Mouse (Mus musculus): ENCODE data around the gene Ctrb1. TPM values are rescaled to one million over a fixed set of nuclear protein-coding genes. Genes with fewer than 3 reads are reported as not detected.
"Not testable (repeated sequence)": the region's sequence is repeated elsewhere in the genome, so short reads cannot be mapped to it uniquely, and the experiment has no call there.

Gene Ctrb1
- polyA plus RNA-seq, 1 experiment = 0.24 TPM

GRCm38 (mm10) chr8:111686881-111687280, 3.9 kb downstream of the Ctrb1 start:
- no peak for DNase-seq (ENCODE audit: extremely low spot score in 1 of 2, low spot score in 1 of 2)

DNA sequence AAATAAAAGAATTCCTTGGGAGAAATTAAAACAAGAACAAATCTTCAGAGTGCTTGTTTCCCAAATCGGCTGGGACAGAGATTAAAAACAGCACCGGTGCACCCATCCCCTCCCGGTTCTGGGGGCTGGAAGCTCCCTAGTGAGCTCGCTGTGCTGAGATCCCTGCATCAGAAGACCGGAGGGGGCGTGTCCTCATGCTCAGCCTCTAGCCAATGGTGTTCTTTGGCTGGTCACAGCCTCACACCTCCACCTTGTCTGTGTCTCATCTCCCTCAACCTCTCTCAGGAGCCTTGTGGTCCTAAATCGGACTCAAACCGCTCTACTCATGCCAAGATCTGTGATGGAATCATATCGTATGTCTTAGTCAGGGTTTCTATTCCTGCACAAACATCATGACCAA, 8.3 kb downstream of the Ctrb1 start:
- no peak for DNase-seq (ENCODE audit: extremely low spot score in 1 of 2, low spot score in 1 of 2)

DNA sequence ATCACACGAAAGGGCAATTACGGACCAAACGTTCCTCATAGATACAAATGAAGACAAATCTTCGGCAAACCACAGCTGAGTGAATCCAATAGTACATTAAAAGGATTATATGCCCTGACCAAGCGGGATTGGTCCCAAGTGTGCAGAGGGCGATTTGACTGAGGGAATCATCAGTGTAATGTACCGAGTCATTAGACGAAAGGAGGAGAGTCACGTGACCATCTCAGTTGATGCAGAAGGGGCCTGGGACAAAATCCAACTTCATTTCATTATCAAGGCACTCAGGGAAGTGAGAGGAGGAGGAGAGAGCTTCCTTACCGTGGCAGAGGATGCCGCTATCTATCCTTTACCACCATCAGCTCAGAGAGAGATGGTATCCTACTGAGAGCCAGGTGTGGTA, 9.7 kb downstream of the Ctrb1 start:
- no peak for DNase-seq (ENCODE audit: extremely low spot score in 1 of 2, low spot score in 1 of 2)

DNA sequence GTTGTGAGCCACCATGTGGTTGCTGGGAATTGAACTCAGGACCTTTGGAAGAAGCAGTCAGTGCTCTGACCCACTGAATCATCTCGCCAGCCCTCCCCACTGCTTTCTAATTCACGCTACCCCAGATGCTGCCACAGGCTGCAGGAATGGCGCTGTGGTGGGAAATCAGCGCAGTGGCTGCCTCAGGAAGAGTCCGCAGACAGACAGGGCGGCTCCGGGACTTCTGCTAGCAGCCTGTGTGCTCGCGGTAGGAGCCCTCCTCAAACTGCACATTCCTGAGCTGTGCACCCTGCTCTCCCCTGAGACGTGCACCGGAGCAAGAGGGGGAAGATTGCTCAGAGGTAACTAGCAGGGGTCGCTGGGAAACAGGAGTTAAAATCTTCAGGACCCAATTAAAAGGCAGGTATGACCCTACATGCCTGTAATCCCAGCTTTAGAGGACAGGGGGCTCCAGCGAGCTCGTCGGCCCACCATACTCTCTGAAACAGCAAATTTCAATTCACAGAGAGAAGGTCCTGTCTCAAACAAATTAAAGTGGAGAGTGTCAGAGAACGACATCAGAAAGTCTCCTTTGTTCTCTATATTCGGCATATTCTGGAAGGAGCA, 10.3 kb downstream of the Ctrb1 start:
- no peak for DNase-seq (ENCODE audit: extremely low spot score in 1 of 2, low spot score in 1 of 2)

DNA sequence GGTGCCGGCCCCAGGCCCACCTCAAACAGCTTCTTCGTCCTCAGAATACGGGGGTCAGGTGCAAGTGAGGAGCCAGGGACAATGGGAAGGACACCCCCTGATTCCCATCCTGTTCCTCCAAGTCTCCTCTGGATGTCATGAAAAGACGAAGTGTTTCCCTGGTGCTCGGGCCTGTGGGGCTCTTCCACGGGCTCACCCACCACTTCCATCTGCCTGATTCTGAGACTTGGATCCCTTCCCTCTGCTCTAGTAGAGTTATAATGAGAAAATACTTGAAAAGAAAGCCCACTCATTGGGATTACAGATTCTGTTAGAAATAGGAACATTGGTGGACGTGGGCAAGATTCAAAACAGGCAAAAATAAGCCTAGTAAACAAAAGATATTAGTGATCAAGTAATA, 12.0 kb downstream of the Ctrb1 start:
- peak; percentile 67 to 69 for DNase-seq (ENCODE audit: extremely low spot score in 1 of 2, low spot score in 1 of 2)

- DNase-seq (ENCODE audit: extremely low spot score in 1 of 2, low spot score in 1 of 2) = peak; percentile 21 to 86
Observed at GRCm38 (mm10) chr8:111678111-111678510, 12.7 kb downstream of the Ctrb1 start.

GRCm38 (mm10) chr8:111676237-111676636, 14.6 kb downstream of the Ctrb1 start:
- no peak for DNase-seq (ENCODE audit: extremely low spot score in 1 of 2, low spot score in 1 of 2)

DNA sequence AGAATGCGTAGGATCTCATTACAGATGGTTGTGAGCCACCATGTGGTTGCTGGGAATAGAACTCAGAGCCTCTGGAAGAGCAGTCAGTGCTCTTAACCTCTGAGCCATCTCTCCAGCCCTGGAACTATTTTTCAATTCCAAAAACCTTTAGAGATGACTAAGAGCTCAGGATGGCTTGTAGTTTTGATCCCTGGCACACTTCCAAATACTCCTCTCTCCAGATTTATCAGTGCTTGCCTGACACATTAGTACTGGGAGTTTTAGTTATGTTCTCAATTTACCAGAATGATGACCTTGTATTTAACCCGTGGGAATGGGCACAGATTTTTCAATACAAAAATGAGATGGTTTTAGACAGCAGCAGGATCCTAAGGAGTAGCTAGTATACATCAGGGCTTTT, 24.1 kb downstream of the Ctrb1 start:
- DNase-seq (ENCODE audit: extremely low spot score in 1 of 2, low spot score in 1 of 2) = no peak

- DNase-seq (ENCODE audit: extremely low spot score in 1 of 2, low spot score in 1 of 2) = peak; percentile 64 to 88
Observed at GRCm38 (mm10) chr8:111662473-111662872, 28.3 kb downstream of the Ctrb1 start.

GRCm38 (mm10) chr8:111658819-111659423, 31.9 kb downstream of the Ctrb1 start:
- peak in 1 of 2 experiments; percentile 14 for DNase-seq (ENCODE audit: extremely low spot score in 1 of 2, low spot score in 1 of 2)

GRCm38 (mm10) chr8:111657312-111657854, 33.4 kb downstream of the Ctrb1 start:
- DNase-seq (ENCODE audit: extremely low spot score in 1 of 2, low spot score in 1 of 2) = no peak

GRCm38 (mm10) chr8:111653524-111653923, 37.3 kb downstream of the Ctrb1 start:
- DNase-seq (ENCODE audit: extremely low spot score in 1 of 2, low spot score in 1 of 2) = no peak

DNA sequence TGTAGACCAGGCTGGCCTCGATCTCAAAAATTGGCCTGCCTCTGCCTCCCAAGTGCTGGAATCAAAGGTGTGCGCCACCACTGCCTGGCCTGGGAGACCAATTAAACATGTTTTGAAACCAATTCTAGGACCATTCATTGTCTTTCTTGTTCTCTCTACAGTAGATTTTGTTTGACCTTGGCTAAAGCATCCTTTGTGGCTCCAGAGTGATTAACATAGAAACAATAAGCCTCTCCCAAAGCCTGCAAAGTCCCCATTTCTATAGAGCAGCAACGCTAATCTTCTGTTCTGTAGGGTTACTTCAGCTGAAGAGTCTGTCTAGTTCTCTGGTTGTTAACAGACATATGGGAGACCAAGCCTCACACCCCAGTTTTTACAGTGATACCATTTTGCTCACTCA, 40.2 kb downstream of the Ctrb1 start:
- no peak for DNase-seq (ENCODE audit: extremely low spot score in 1 of 2, low spot score in 1 of 2)

DNA sequence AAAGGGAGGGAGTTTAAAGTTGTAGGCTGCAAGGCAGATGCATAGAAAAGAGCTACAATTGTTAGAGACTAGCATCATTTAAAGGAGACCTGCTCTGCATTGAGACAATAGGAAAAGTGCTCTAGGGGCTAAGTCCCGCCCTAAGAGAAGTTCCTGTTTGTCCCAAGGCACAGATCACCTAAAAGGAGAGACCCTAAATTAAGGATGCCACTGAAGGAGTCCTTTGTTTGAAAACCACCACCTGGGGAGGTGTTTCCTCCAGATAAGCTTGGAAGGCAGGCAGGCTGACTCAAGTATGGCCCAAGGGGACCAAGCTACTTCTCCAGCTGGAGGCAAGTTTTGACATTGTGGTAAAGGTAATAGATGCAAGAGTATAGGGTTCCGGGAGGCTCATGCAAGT, 42.0 kb downstream of the Ctrb1 start:
- DNase-seq (ENCODE audit: extremely low spot score in 1 of 2, low spot score in 1 of 2) = no peak

DNA sequence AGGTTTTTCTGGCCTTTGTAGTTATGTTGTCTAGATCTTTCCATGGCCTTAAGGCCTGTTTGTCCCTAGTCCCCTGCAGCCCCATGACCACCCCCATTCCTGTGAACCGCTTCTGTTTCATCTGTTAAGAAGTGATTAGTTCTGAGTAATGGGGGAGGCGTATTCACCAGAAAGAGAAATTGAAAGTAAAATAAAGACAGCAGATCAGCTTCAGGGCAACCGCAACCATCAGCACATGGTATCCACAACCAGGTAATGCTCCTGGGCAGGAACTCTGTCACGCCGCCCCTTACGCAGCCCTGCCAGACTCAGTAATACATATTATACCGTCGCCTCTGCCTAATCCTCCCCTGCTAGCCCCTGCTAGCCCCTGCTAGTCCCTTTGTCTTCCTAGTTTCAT, 45.1 kb downstream of the Ctrb1 start:
- DNase-seq (ENCODE audit: extremely low spot score in 1 of 2, low spot score in 1 of 2) = no peak

DNA sequence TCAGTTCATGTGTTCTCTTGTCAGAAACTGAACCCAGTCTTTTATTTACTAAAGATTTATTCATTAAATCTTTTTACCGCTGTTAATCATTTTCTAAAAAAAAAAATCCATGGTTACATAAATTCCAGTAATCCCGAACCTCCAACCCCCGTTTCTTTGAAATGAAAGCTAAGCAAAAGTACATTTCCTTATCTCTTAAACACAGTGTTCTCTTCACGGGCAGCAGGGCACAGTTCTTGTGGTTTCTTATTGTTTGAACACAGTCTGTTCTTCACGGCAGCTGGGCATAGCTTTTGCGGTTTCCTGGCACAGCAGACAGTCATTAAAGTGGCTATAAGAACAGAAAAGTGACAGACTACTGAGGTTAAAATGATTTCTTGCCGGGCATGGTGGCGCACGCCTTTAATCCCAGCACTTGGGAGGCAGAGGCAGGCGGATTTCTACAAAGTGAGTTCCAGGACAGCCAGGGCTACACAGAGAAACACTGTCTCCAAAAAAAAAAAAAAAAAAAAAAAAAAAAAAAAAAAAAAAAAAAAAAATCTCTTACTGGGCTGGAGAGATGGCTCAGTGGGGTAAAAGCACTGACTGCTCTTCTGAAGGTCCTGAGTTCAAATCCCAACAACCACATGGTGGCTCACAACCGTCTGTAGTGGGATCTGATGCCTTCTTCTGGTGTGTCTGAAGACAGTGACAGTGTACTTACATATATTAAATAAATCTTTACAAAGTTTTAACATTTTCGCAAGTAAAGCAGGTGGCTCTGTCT, 46.3 kb downstream of the Ctrb1 start:
- DNase-seq (ENCODE audit: extremely low spot score in 1 of 2, low spot score in 1 of 2) = not testable (repeated sequence)

DNA sequence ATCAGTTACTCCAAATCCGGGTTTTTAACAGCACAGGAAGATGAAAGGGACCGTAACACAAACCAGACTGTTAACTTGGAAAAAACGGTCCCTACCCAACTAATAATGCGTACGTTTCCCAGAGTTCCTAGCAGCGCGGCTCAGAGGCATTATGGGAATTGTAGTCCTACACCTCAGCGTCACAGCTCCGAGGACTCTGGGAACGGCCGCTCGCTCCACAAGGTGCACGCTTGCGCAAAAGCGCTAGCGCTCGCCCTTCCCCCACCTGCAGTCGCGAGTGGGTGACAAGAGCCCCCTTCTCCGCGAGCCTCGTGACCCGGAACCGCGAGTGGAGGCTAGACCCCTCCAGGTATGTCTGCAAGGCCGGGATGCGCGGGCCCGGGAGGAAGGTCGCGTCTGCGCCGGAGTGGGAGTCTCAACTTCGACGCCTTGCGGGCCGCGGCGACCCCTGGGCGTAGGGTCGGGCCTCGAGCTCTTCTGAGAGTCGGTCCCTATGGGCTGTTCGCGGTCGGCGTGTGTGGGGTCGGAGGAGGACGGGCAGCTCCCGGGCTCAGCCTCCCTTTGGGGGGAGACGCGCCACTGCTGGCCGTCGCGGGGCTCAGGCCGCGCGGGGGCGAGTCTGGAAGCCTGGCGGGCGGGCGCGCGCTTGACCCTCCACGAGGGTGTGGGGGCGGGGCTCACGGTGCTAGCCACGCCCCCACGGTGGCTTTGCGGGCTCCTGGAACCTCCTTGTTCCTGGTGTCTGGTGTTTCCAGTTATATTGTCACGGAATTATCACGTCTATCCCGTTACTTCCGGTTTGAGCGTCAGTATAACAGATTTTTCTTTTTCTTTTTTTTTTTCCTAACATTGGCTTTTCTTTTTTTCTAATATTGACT, 47.3 kb downstream of the Ctrb1 start, which contains the start of gene Zfp1:
Gene Zfp1, plus strand, starts transcription at position 138 of the 878 bp plus-strand sequence.
- DNase-seq (ENCODE audit: extremely low spot score in 1 of 2, low spot score in 1 of 2) = peak; percentile 90 to 96

DNA sequence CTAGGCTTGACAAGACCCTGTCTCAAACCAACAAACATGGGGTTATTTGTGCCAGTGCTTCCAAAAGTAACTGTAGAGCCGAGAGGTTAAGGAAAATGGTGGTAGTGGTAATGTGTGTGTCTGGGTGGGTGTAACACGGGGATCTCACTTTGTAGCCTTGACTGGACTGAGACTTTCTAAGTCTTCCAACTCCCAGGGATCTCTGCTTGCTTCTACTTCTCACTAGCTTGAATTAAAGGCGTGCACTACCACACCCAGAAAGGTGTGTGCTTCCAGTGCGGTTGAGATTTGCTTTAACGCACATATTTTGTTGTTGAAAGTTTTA, 47.9 kb downstream of the Ctrb1 start:
- DNase-seq (ENCODE audit: extremely low spot score in 1 of 2, low spot score in 1 of 2) = no peak

GRCm38 (mm10) chr8:111642496-111642895, 48.3 kb downstream of the Ctrb1 start:
- DNase-seq (ENCODE audit: extremely low spot score in 1 of 2, low spot score in 1 of 2) = no peak

DNA sequence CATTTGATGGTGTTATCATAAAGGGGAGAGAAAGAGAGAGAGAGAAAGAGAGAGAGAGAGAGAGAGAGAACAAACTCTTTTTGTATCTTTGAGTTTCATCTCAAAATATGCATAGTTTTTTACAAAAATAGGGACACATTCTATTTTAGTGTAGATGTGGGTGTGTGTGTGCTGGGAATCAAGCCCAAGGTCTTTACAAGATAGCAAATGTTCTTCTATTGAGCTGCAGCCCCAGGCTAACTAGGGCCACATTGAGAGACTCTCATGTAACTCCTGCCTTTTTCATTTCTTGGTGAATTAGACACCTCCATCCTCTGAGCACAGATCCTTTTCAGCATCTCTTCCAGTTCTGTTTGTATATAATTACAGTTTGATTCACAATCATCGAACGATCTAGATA, 49.7 kb downstream of the Ctrb1 start:
- DNase-seq (ENCODE audit: extremely low spot score in 1 of 2, low spot score in 1 of 2) = peak in 1 of 2 experiments; percentile 45

DNA sequence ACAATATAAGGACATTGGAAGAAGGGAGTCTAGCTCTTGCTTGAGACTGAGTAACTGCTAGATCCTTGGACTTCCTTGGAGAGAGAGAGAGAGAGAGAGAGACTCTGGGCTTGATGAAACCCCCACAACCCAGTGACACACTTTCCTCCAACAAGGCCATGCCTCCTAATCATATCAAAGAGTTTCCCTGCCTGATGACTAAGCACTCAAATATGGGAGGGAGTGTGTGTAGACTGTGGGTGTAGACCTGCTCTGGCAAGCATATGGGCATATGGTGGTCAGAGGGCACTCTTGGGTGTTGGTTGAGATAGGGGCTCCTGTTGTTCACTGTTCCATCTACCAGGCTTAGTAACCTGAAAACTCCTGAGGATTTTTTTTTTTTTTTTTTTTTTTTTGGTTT, 52.7 kb downstream of the Ctrb1 start:
- no peak for DNase-seq (ENCODE audit: extremely low spot score in 1 of 2, low spot score in 1 of 2)
